In genomic region chr9:23012130-23012529, GRCm38 (mm10) we compare ENCODE assay signal across 8 mouse cellular contexts.
A peak's percentile ranks its signal among the peaks of the same experiment; 100 is the strongest.
DNase-seq lines count a peak whose midpoint lies in the region; ATAC-seq lines count a peak whose summit lies in the region.
"Had no signal": no experiment of that assay in that cellular context is flagged by ENCODE, and none has a peak within 500 bp of the region (broad histone marks: within the 10 kb centered on the region; RNA-seq: fewer than 3 reads in every experiment).

No protein-coding gene starts in this region.

- H3K4me2 ChIP-seq in kidney, embryonic 16.5 days (replicated peaks; ENCODE audit: low read depth, low read length) = no peak overlapping the region
- H3K4me2 ChIP-seq in embryonic facial prominence, embryonic 15.5 days (replicated peaks) = 0 out of 2 replicates have a peak overlapping the region, but pooled peaks have one; percentile 15
- no peak overlapping the region for H3K4me2 ChIP-seq in limb, embryonic 11.5 days (ENCODE audit: low read depth, severe bottlenecking)

- H3K27me3 ChIP-seq in kidney, embryonic 16.5 days (ENCODE audit: insufficient read depth, low read length) = 0 out of 2 replicates have a peak, but pooled peaks cover 10% of the 10 kb centered on the region
- H3K27me3 ChIP-seq in embryonic facial prominence, embryonic 15.5 days = peaks cover 26% of the 10 kb centered on the region
- no peaks in the 10 kb centered on the region for H3K27me3 ChIP-seq in limb, embryonic 11.5 days (ENCODE audit: control insufficient read depth, insufficient read depth, low read length)

- no peak overlapping the region for H3K9ac ChIP-seq in kidney, embryonic 16.5 days (replicated peaks; ENCODE audit: low read length)
- no peak overlapping the region for H3K9ac ChIP-seq in embryonic facial prominence, embryonic 15.5 days
- no peak overlapping the region for H3K9ac ChIP-seq in limb, embryonic 11.5 days (ENCODE audit: low read length)

- WGBS in kidney, embryonic 16.5 days = 23% methylated on average over 5 of the region's 5 CpGs
- 18% methylated on average over 5 of the region's 5 CpGs for WGBS in embryonic facial prominence, embryonic 15.5 days
- 14% methylated on average over 5 of the region's 5 CpGs for WGBS in limb, embryonic 11.5 days

- no peaks in the 10 kb centered on the region for H3K36me3 ChIP-seq in kidney, embryonic 16.5 days (ENCODE audit: insufficient read depth, low read length)
- H3K36me3 ChIP-seq in embryonic facial prominence, embryonic 15.5 days = no peaks in the 10 kb centered on the region
- H3K36me3 ChIP-seq in limb, embryonic 11.5 days (ENCODE audit: control insufficient read depth, insufficient read depth, low read length) = no peaks in the 10 kb centered on the region

- peak; percentile 85 for ATAC-seq in kidney, embryonic 16.5 days (ENCODE audit: low FRiP score, low TSS enrichment)
- ATAC-seq in embryonic facial prominence, embryonic 15.5 days (ENCODE audit: insufficient number of reproducible peaks, low FRiP score, low TSS enrichment, low read depth) = peak; percentile 77
- ATAC-seq in limb, embryonic 11.5 days (ENCODE audit: insufficient number of reproducible peaks, low FRiP score, low TSS enrichment, low read depth) = peak; percentile 36; the same call in 1 of the 2 replicates

- intact Hi-C loops in left cerebral cortex, postnatal 25 days (cut with DNase I) = loop anchor here (10.0 kb wide), 1 partner anchor 297 kb away; no protein-coding TSS in a partner anchor

- no peak overlapping the region for H3K4me3 ChIP-seq in kidney, embryonic 16.5 days (ENCODE audit: low read length)
- no peak overlapping the region for H3K4me3 ChIP-seq in embryonic facial prominence, embryonic 15.5 days (replicated peaks)
- H3K4me3 ChIP-seq in limb, embryonic 11.5 days (ENCODE audit: low read depth, low read length) = no peak overlapping the region

- no peak overlapping the region for H3K27ac ChIP-seq in kidney, embryonic 16.5 days (ENCODE audit: low read length)
- no peak overlapping the region for H3K27ac ChIP-seq in embryonic facial prominence, embryonic 15.5 days (replicated peaks)
- no peak overlapping the region for H3K27ac ChIP-seq in limb, embryonic 11.5 days (replicated peaks; ENCODE audit: low read depth, low read length)

- peaks cover 35% of the 10 kb centered on the region for H3K4me1 ChIP-seq in kidney, embryonic 16.5 days (ENCODE audit: insufficient read depth, low read length)
- peaks cover 25% of the 10 kb centered on the region for H3K4me1 ChIP-seq in embryonic facial prominence, embryonic 15.5 days
- peaks cover 33% of the 10 kb centered on the region for H3K4me1 ChIP-seq in limb, embryonic 11.5 days (ENCODE audit: control insufficient read depth, insufficient read depth, low read length)

- peaks cover 5% of the 10 kb centered on the region for H3K9me3 ChIP-seq in kidney, embryonic 16.5 days (ENCODE audit: low read length)
- no peaks in the 10 kb centered on the region for H3K9me3 ChIP-seq in embryonic facial prominence, embryonic 15.5 days (replicated peaks)
- peaks cover 7% of the 10 kb centered on the region; the same call in 1 of the 2 replicates for H3K9me3 ChIP-seq in limb, embryonic 11.5 days (ENCODE audit: control insufficient read depth, low read length)

- no peak for DNase-seq in kidney, postnatal 36 days
- DNase-seq in Muller cell, postnatal 12 days (ENCODE audit: inconsistent ontology term) = peak; percentile 47
- DNase-seq in limb, embryonic 11.5 days (ENCODE audit: low spot score) = peak; percentile 56
- DNase-seq in left cerebral cortex, postnatal 25 days (ENCODE audit: low spot score in 2 of 2) = no peak
- DNase-seq in adipocyte (ENCODE audit: low spot score) = no peak
- DNase-seq: gastrocnemius, postnatal 10 days had no signal

Comparison
In these comparisons a context has a peak if more than half of its experiments do, and no peak if none do; other contexts are left out.
1. DNase-seq: peak in Muller cell, postnatal 12 days (single experiment) and limb, embryonic 11.5 days (single experiment); none in kidney, postnatal 36 days (0 of 2), left cerebral cortex, postnatal 25 days (0 of 2) and adipocyte (single experiment).
2. Peak in every context shown above with its lines, with median percentiles within 50 percentile points of each other: ATAC-seq.